ENCODE assay signal across 24 mouse cellular contexts in genomic region chr17:13254786-13255185, GRCm38 (mm10). TPM values are rescaled to one million over a fixed set of nuclear protein-coding genes. Genes with fewer than 3 reads are reported as not detected.
A peak's percentile ranks its signal among the peaks of the same experiment; 100 is the strongest.
DNase-seq lines count a peak whose midpoint lies in the region; ATAC-seq and TF ChIP-seq lines count a peak whose summit lies in the region.
"Not testable (repeated sequence)": the region's sequence is repeated elsewhere in the genome, so short reads cannot be mapped to it uniquely, and the experiment has no call there.
"Had no signal": no experiment of that assay in that cellular context is flagged by ENCODE, and none has a peak within 500 bp of the region (broad histone marks: within the 10 kb centered on the region; RNA-seq: fewer than 3 reads in every experiment).

No protein-coding gene starts in this region.

- 65% methylated on average over 1 of the region's 5 CpGs for WGBS in embryonic facial prominence, embryonic 13.5 days
- WGBS in heart, embryonic 15.5 days: 38% methylated on average over 1 of the region's 5 CpGs
- WGBS in limb, embryonic 14.5 days: 69% methylated on average over 1 of the region's 5 CpGs
- 71% methylated on average over 1 of the region's 5 CpGs for WGBS in midbrain, embryonic 11.5 days

- not testable (repeated sequence) for H3K36me3 ChIP-seq in embryonic facial prominence, embryonic 13.5 days; heart, embryonic 15.5 days; limb, embryonic 14.5 days (ENCODE audit: control insufficient read depth, insufficient read depth, low read length); midbrain, embryonic 11.5 days (ENCODE audit: control insufficient read depth, insufficient read depth, low read length)

- H3K4me1 ChIP-seq in embryonic facial prominence, embryonic 13.5 days; heart, embryonic 15.5 days (replicated peaks); limb, embryonic 14.5 days (ENCODE audit: control insufficient read depth, insufficient read depth, low read length); midbrain, embryonic 11.5 days (ENCODE audit: control insufficient read depth, insufficient read depth, low read length): not testable (repeated sequence)

- DNase-seq in limb, embryonic 14.5 days (ENCODE audit: low spot score); midbrain, embryonic 11.5 days (ENCODE audit: low spot score, missing footprints): not testable (repeated sequence)

- not testable (repeated sequence) for H3K27ac ChIP-seq in embryonic facial prominence, embryonic 13.5 days; heart, embryonic 15.5 days; limb, embryonic 14.5 days (replicated peaks; ENCODE audit: low read depth, low read length); midbrain, embryonic 11.5 days (ENCODE audit: low read depth, low read length)

- not testable (repeated sequence) for H3K9ac ChIP-seq in embryonic facial prominence, embryonic 13.5 days; heart, embryonic 15.5 days; limb, embryonic 14.5 days (ENCODE audit: low read depth, low read length, severe bottlenecking); midbrain, embryonic 11.5 days (ENCODE audit: low read length)

- H3K4me2 ChIP-seq in embryonic facial prominence, embryonic 13.5 days; heart, embryonic 15.5 days; limb, embryonic 14.5 days (replicated peaks; ENCODE audit: low read depth, low read length, severe bottlenecking); midbrain, embryonic 11.5 days: not testable (repeated sequence)

- H3K9me3 ChIP-seq in embryonic facial prominence, embryonic 13.5 days: peaks cover 12% of the 10 kb centered on the region
- H3K9me3 ChIP-seq in heart, embryonic 15.5 days (replicated peaks); limb, embryonic 14.5 days (ENCODE audit: control insufficient read depth, low read length); midbrain, embryonic 11.5 days (ENCODE audit: control insufficient read depth, low read length): not testable (repeated sequence)

- ATAC-seq in CD4-positive, CD25-positive, alpha-beta regulatory T cell, adult 4 months: peak; percentile 66
- 0 out of 2 replicates have a peak, but pooled peaks have one; percentile 8 for ATAC-seq in embryonic facial prominence, embryonic 13.5 days (ENCODE audit: insufficient number of reproducible peaks, insufficient read depth, low FRiP score, low TSS enrichment, low read depth)
- ATAC-seq in heart, embryonic 15.5 days (replicated peaks; ENCODE audit: insufficient number of reproducible peaks, insufficient read depth, low FRiP score, low read depth): 0 out of 2 replicates have a peak, but pooled peaks have one; percentile 19
- peak; percentile 48 for ATAC-seq in inflammation-experienced regulatory T-cells, adult 6 months
- 0 out of 2 replicates have a peak, but pooled peaks have one; percentile 23 for ATAC-seq in limb, embryonic 14.5 days (ENCODE audit: low FRiP score, low read depth)
- ATAC-seq in midbrain, embryonic 11.5 days (ENCODE audit: low FRiP score): 0 out of 2 replicates have a peak, but pooled peaks have one; percentile 16
- peak; percentile 28; the same call in 1 of the 2 replicates for ATAC-seq in neutrophil, adult 5-6 weeks (ENCODE audit: extremely low read depth, insufficient number of reproducible peaks, low FRiP score, poor library complexity, severe bottlenecking)

- H3K27me3 ChIP-seq in embryonic facial prominence, embryonic 13.5 days; heart, embryonic 15.5 days; limb, embryonic 14.5 days (ENCODE audit: control insufficient read depth, insufficient read depth, low read length); midbrain, embryonic 11.5 days (ENCODE audit: control insufficient read depth, insufficient read depth, low read length): not testable (repeated sequence)

- H3K4me3 ChIP-seq in embryonic facial prominence, embryonic 13.5 days; heart, embryonic 15.5 days; limb, embryonic 14.5 days (replicated peaks; ENCODE audit: low read length); midbrain, embryonic 11.5 days (ENCODE audit: low read depth, low read length): not testable (repeated sequence)

- TF ChIP-seq POLR2A in limb, embryonic 14.5 days (IDR thresholded peaks at IDR 0.05; ENCODE audit: borderline replicate concordance, extremely low read depth, insufficient read depth, insufficient read length): not testable (repeated sequence)

RNA-seq across cellular contexts. Expression of gene Smok2b, which starts 24.7 kb away (rescaled TPM):
- polyA plus RNA-seq in CD4-positive, CD25-positive, alpha-beta regulatory T cell, adult 4 months (2017; shearing (Covaris generic)): not detected
- not detected in 2 replicates for polyA plus RNA-seq in embryonic facial prominence, embryonic 13.5 days (2015; fragmentation: Nextera tagmentation; extraction: Ambion mirVana)
- polyA plus RNA-seq in heart, embryonic 15.5 days (2015; fragmentation: Nextera tagmentation; extraction: Ambion mirVana): not detected in 2 replicates
- polyA plus RNA-seq in inflammation-experienced regulatory T-cells, adult 6 months (2017; shearing (Covaris generic)): not detected
- not detected in 2 replicates for polyA plus RNA-seq in limb, embryonic 14.5 days (2012; rRNA removed)
- polyA plus RNA-seq in limb, embryonic 14.5 days (2014; fragmentation: Nextera tagmentation; extraction: Ambion mirVana): not detected in 2 replicates
- polyA plus RNA-seq in midbrain, embryonic 11.5 days (2014; fragmentation: Nextera tagmentation; extraction: Ambion mirVana): not detected in 2 replicates
- total RNA-seq in neutrophil, adult 5-6 weeks (2017): not detected in 2 replicates
- total RNA-seq: adrenal gland, adult 18-20 months; adrenal gland, postnatal 14 days; forebrain, postnatal 0 days; gastrocnemius, adult 18-20 months; gastrocnemius, postnatal 14 days; heart, adult 2 months; heart, postnatal 25 days; MEL had no signal
- polyA plus RNA-seq: embryonic facial prominence, embryonic 15.5 days; erythroblast, embryonic 14.5 days; forebrain, embryonic 10.5 days; forebrain, postnatal 0 days; gonadal fat pad, adult 2 months; heart, adult 2 months; heart, embryonic 11.5 days; heart, embryonic 16.5 days; hindbrain, embryonic 10.5 days; hindbrain, embryonic 16.5 days; intestine, embryonic 16.5 days had no signal

RNA-seq across cellular contexts. Expression of gene Smok2a, which starts 33.8 kb away (rescaled TPM):
- not detected for polyA plus RNA-seq in CD4-positive, CD25-positive, alpha-beta regulatory T cell, adult 4 months (2017; shearing (Covaris generic))
- not detected in 2 replicates for polyA plus RNA-seq in embryonic facial prominence, embryonic 13.5 days (2015; fragmentation: Nextera tagmentation; extraction: Ambion mirVana)
- not detected in 2 replicates for polyA plus RNA-seq in heart, embryonic 15.5 days (2015; fragmentation: Nextera tagmentation; extraction: Ambion mirVana)
- polyA plus RNA-seq in inflammation-experienced regulatory T-cells, adult 6 months (2017; shearing (Covaris generic)): not detected
- not detected in 2 replicates for polyA plus RNA-seq in limb, embryonic 14.5 days (2012; rRNA removed)
- not detected in 2 replicates for polyA plus RNA-seq in limb, embryonic 14.5 days (2014; fragmentation: Nextera tagmentation; extraction: Ambion mirVana)
- polyA plus RNA-seq in midbrain, embryonic 11.5 days (2014; fragmentation: Nextera tagmentation; extraction: Ambion mirVana): not detected in 2 replicates
- not detected in 2 replicates for total RNA-seq in neutrophil, adult 5-6 weeks (2017)
- total RNA-seq: adrenal gland, adult 18-20 months; adrenal gland, postnatal 14 days; forebrain, postnatal 0 days; gastrocnemius, adult 18-20 months; gastrocnemius, postnatal 14 days; heart, adult 2 months; heart, postnatal 25 days; MEL had no signal
- polyA plus RNA-seq: embryonic facial prominence, embryonic 15.5 days; erythroblast, embryonic 14.5 days; forebrain, embryonic 10.5 days; forebrain, postnatal 0 days; gonadal fat pad, adult 2 months; heart, adult 2 months; heart, embryonic 11.5 days; heart, embryonic 16.5 days; hindbrain, embryonic 10.5 days; hindbrain, embryonic 16.5 days; intestine, embryonic 16.5 days had no signal

Comparison
In these comparisons a context has a peak if more than half of its experiments do, and no peak if none do; other contexts are left out.
1. ATAC-seq: peak in every context shown above with its lines; median percentile 66 in CD4-positive, CD25-positive, alpha-beta regulatory T cell, adult 4 months; 48 in inflammation-experienced regulatory T-cells, adult 6 months; 28 in neutrophil, adult 5-6 weeks; 23 in limb, embryonic 14.5 days; 19 in heart, embryonic 15.5 days; 16 in midbrain, embryonic 11.5 days; 8 in embryonic facial prominence, embryonic 13.5 days.